Mouse (Mus musculus): ENCODE results near the gene Glo1. TPM values are rescaled to one million over a fixed set of nuclear protein-coding genes. Genes with fewer than 3 reads are reported as not detected.

Gene Glo1
- polyA plus RNA-seq, 1 experiment from 2014 or later, result 161 TPM

- H3K27ac ChIP-seq (ENCODE audit: low read length), result no peak overlapping the region
- no peaks in the 10 kb centered on the region for H3K36me3 ChIP-seq (ENCODE audit: insufficient read depth, low read length)
- no peaks in the 10 kb centered on the region for H3K9me3 ChIP-seq (ENCODE audit: low read length)
- no peak overlapping the region for H3K9ac ChIP-seq (replicated peaks; ENCODE audit: low read depth)
- DNase-seq (ENCODE audit: low spot score) (peak; percentile 54), ATAC-seq (peak; percentile 66)
- H3K4me1 ChIP-seq (ENCODE audit: insufficient read depth, low read depth, low read length), result no peaks in the 10 kb centered on the region
- 16% methylated on average over 2 of the region's 2 CpGs for WGBS
- H3K4me2 ChIP-seq (replicated peaks; ENCODE audit: low read depth, low read length), result no peak overlapping the region
- no peak overlapping the region for H3K4me3 ChIP-seq (ENCODE audit: low read depth, low read length)
- H3K27me3 ChIP-seq (replicated peaks; ENCODE audit: insufficient read depth, low read length), result no peaks in the 10 kb centered on the region
- TF ChIP-seq EP300 (IDR thresholded peaks at IDR 0.05), result no peak
- no peak for TF ChIP-seq CTCF (IDR thresholded peaks at IDR 0.05)
These were observed 7.5 kb downstream of the Glo1 start for GRCm38 (mm10) chr17:30619153-30619552.

- H3K4me2 ChIP-seq (replicated peaks; ENCODE audit: low read depth, low read length), result no peak overlapping the region
- 0 out of 2 replicates have a peak overlapping the region, but pooled peaks have one; percentile 12 for H3K27ac ChIP-seq (ENCODE audit: low read length)
- no peaks in the 10 kb centered on the region for H3K36me3 ChIP-seq (ENCODE audit: insufficient read depth, low read length)
- WGBS, result 58% methylated on average over 3 of the region's 3 CpGs
- H3K27me3 ChIP-seq (replicated peaks; ENCODE audit: insufficient read depth, low read length), result no peaks in the 10 kb centered on the region
- H3K4me1 ChIP-seq (ENCODE audit: insufficient read depth, low read depth, low read length), result no peaks in the 10 kb centered on the region
- no peak overlapping the region for H3K4me3 ChIP-seq (ENCODE audit: low read depth, low read length)
- H3K9me3 ChIP-seq (ENCODE audit: low read length), result no peaks in the 10 kb centered on the region
- H3K9ac ChIP-seq (replicated peaks; ENCODE audit: low read depth), result no peak overlapping the region
- DNase-seq (ENCODE audit: low spot score) (peak; percentile 43), ATAC-seq (peak; percentile 65)
- TF ChIP-seq EP300 (IDR thresholded peaks at IDR 0.05), result no peak
- TF ChIP-seq CTCF (IDR thresholded peaks at IDR 0.05), result no peak
These were observed 8.4 kb downstream of the Glo1 start for GRCm38 (mm10) chr17:30618136-30618891.

GRCm38 (mm10) chr17:30616203-30616602 lies 10.5 kb downstream of the Glo1 start:
- no peak overlapping the region for H3K4me2 ChIP-seq (replicated peaks; ENCODE audit: low read depth, low read length)
- WGBS, result 85% methylated on average over 5 of the region's 5 CpGs
- H3K9me3 ChIP-seq (ENCODE audit: low read length), result no peaks in the 10 kb centered on the region
- no peak overlapping the region for H3K27ac ChIP-seq (ENCODE audit: low read length)
- H3K4me3 ChIP-seq (ENCODE audit: low read depth, low read length), result no peak overlapping the region
- DNase-seq (ENCODE audit: low spot score) (no peak), ATAC-seq (no peak)
- no peak overlapping the region for H3K9ac ChIP-seq (replicated peaks; ENCODE audit: low read depth)
- TF ChIP-seq EP300 (IDR thresholded peaks at IDR 0.05), result no peak
- TF ChIP-seq CTCF (IDR thresholded peaks at IDR 0.05), result no peak
- no peaks in the 10 kb centered on the region for H3K4me1 ChIP-seq (ENCODE audit: insufficient read depth, low read depth, low read length)
- no peaks in the 10 kb centered on the region for H3K27me3 ChIP-seq (replicated peaks; ENCODE audit: insufficient read depth, low read length)
- H3K36me3 ChIP-seq (ENCODE audit: insufficient read depth, low read length), result no peaks in the 10 kb centered on the region

GRCm38 (mm10) chr17:30613350-30613749 lies 13.3 kb downstream of the Glo1 start:
- no peak for TF ChIP-seq EP300 (IDR thresholded peaks at IDR 0.05)
- no peak for TF ChIP-seq CTCF (IDR thresholded peaks at IDR 0.05)
- ATAC-seq, result no peak
- H3K9me3 ChIP-seq (ENCODE audit: low read length), result no peaks in the 10 kb centered on the region
- H3K9ac ChIP-seq (replicated peaks; ENCODE audit: low read depth), result no peak overlapping the region
- H3K27me3 ChIP-seq (replicated peaks; ENCODE audit: insufficient read depth, low read length), result no peaks in the 10 kb centered on the region
- H3K4me3 ChIP-seq (ENCODE audit: low read depth, low read length), result no peak overlapping the region
- H3K27ac ChIP-seq (ENCODE audit: low read length), result no peak overlapping the region
- DNase-seq (ENCODE audit: low spot score), result no peak
- H3K4me1 ChIP-seq (ENCODE audit: insufficient read depth, low read depth, low read length), result no peaks in the 10 kb centered on the region
- no peaks in the 10 kb centered on the region for H3K36me3 ChIP-seq (ENCODE audit: insufficient read depth, low read length)
- no peak overlapping the region for H3K4me2 ChIP-seq (replicated peaks; ENCODE audit: low read depth, low read length)

GRCm38 (mm10) chr17:30612075-30612859 lies 14.4 kb downstream of the Glo1 start:
- Histone ChIP-seq H3K9ac (replicated peaks; ENCODE audit: low read depth) (peak overlapping the region; percentile 90), H3K36me3 (ENCODE audit: insufficient read depth, low read length) (no peaks in the 10 kb centered on the region), H3K9me3 (ENCODE audit: low read length) (no peaks in the 10 kb centered on the region), H3K4me3 (ENCODE audit: low read depth, low read length) (peak overlapping the region; percentile 72), H3K4me2 (replicated peaks; ENCODE audit: low read depth, low read length) (peak overlapping the region; percentile 63), H3K27ac (ENCODE audit: low read length) (peak overlapping the region; percentile 90), H3K27me3 (replicated peaks; ENCODE audit: insufficient read depth, low read length) (no peaks in the 10 kb centered on the region), H3K4me1 (ENCODE audit: insufficient read depth, low read depth, low read length) (no peaks in the 10 kb centered on the region)
- TF ChIP-seq EP300 (IDR thresholded peaks at IDR 0.05) (no peak), CTCF (IDR thresholded peaks at IDR 0.05) (peak; percentile 57)
- peak; percentile 98 for DNase-seq (ENCODE audit: low spot score)
- peak; percentile 100 for ATAC-seq
- WGBS, result under 1% methylated on average over 34 of the region's 34 CpGs

- H3K4me2 ChIP-seq (replicated peaks; ENCODE audit: low read depth, low read length), result peak overlapping the region; percentile 63
- peak overlapping the region; percentile 90 for H3K27ac ChIP-seq (ENCODE audit: low read length)
- peak overlapping the region; percentile 90 for H3K9ac ChIP-seq (replicated peaks; ENCODE audit: low read depth)
- DNase-seq (ENCODE audit: low spot score) (peak; percentile 53), ATAC-seq (no peak)
- WGBS, result 15% methylated on average over 18 of the region's 18 CpGs
- H3K4me1 ChIP-seq (ENCODE audit: insufficient read depth, low read depth, low read length), result no peaks in the 10 kb centered on the region
- H3K4me3 ChIP-seq (ENCODE audit: low read depth, low read length), result peak overlapping the region; percentile 72
- TF ChIP-seq EP300 (IDR thresholded peaks at IDR 0.05) (no peak), CTCF (IDR thresholded peaks at IDR 0.05) (no peak)
- H3K36me3 ChIP-seq (ENCODE audit: insufficient read depth, low read length), result no peaks in the 10 kb centered on the region
- H3K27me3 ChIP-seq (replicated peaks; ENCODE audit: insufficient read depth, low read length), result no peaks in the 10 kb centered on the region
- no peaks in the 10 kb centered on the region for H3K9me3 ChIP-seq (ENCODE audit: low read length)
These were observed 15.2 kb downstream of the Glo1 start for GRCm38 (mm10) chr17:30611221-30612074.
